Mouse (Mus musculus): ENCODE measurements around the gene Tbc1d9b.

Gene Tbc1d9b

DNA sequence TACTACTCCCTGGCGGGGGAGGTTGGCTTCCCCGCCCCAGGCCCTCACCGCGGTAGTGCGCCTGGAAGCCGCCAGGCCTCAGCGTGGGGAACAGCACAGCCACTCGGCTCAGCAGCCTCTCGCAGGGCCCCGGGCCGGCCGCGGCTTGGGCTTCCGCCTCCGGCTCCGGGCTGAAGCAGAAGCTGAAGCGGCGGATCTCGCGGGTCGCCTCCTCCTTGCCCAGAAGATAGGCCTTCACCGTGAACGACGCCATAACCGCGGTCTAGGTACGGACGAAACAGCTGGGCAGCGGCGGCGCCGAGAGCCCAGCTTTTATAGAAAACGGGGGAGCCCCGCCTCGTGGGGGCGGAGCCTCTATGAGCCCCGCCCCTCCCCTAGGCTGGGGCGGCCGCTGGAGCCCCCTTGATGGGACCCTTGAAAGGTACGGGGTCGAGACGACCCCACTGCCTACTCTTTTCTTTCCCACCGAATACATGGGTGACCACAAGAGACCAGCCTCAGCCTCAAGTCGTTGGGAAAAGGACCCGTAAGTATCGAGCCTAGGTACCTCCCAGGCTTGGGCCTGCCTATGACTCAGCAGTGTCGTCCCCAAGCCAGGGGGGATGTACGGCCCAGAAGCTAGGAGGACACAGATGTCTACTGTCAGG lies 79.4 kb downstream of the Tbc1d9b start, which contains the start of the genes Sqstm1 and Mgat4b:
TSS of gene Sqstm1 (minus strand) at position 323 of the 647 bp plus-strand sequence.
TSS of gene Mgat4b (plus strand) at position 386 of the 647 bp plus-strand sequence.
- no peak for DNase-seq (ENCODE audit: low spot score)

DNA sequence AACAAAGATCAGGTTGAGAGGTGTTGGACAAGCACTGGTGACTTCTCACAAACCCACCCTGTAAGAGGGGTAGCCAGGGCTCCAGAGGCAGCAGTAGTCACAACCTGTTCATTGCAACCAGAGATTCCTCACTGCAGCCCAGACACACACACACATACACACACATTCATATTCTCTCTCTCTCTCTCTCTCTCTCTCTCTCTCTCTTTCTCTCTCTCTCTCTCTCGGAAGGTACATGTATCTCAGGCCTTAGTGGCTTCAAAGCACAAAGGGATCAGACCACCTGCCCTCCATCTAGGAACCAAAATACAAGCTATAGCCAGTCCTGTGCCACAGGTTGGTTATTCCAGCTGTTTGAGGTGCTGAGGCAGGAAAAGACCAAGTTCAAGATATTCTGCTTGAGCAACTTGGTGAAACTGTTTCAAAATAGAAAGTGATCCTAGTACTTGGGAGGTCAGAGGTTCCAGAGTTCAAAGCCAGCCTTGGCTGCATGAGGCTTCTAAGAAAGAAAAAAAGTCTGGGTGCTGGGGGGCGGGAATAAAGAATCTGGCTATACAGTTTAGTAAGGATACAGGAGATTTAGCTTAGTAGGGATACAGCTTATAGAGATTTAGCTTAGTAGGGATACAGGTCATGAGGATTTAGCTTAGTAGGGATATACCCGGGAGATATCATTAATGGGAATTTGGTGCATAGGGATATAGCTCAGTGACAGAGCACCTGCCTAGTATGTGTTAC lies 80.3 kb downstream of the Tbc1d9b start:
- no peak for DNase-seq (ENCODE audit: low spot score)

DNA sequence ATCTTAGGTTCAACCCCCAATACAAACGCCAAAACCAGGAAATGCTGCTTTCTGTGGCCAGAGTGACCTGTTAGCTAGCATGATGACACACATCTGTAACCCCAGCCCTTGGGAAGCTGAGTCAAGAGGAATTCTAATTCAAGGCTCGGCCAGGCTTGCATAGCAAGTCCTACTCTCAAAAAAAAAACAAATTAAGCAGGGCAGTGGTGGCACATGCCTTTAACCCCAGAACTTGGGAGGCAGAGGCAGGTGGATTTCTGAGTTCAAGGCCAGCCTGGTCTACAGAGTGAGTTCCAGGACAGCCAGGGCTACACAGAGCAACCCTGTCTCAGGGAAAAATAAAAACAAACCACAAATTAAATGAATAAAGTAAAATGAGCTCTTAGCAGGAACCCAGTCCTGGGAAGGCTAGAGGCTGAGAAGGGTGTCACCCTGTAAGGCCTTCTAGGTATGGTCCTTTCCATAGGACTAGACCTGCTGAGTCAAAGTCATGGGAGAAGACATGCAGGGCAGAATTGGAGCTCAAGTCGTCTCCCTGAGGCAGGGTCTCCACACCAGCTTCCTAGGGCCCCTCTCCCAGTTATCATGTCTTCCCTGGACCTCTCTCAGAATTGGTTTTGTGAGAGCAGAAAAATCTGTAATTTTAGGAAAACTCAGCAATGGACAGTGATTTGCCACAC lies 81.0 kb downstream of the Tbc1d9b start:
- DNase-seq (ENCODE audit: low spot score): no peak

DNA sequence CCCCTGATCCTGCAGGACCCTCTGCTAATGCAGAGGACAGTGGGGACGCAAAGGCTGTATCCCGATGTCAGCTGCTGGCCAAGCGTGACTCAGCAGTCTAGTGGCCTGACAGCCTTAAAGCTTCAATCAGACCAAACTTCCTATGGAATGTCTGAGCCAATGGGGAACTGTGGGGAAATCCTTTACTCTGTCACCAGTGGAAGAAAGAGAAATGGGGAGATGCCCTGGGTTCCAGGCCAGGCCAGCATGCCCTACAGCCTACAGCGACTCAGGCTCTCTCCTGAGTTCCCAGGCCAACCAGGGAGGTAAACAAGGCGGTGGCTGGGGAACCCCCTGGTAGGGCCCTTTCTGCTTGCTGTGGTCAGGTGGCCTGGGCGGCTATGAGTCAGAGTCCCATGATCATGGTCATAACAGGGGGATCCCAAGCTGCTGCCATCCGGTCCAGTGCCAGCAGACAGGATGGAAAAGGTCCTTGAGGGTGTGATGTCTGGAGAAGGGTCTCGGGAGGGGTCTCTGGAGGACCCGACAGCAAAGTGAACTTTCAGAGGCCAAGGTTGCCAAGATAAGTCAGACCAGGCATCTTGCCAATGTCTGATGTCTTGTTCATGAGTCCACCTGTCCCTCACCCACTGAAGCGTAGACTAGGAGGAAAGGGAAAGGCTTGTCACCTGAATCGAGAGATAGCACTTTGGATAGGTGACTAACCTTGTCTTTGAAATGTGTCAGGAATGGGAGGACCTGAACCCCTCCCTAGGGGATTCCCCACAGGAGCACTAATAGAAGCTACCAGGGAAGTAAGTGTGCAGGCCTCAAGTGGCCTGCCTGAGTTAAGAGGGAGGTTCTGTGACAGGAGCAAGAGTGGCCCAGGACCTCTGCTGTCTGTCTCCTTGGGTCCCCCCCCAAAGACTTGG lies 81.9 kb downstream of the Tbc1d9b start:
- no peak for DNase-seq (ENCODE audit: low spot score)

DNA sequence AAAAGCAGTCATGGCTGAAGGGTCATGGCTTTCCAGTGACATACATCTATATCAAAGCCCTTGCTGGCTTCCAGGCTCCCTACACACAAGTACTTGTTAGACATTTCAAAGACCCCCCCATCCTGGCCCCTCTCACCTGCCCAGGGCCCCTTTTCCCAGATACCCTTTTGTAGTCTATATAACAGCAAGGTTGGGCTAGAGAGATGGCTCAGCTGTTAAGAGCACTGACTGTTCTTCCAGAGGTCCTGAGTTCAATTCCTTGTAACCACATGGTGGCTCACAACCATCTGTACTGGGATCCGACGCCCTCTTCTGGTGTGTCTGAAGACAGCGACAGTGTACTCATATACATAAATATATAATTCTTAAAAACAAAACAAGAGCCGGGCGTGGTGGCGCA lies 83.4 kb downstream of the Tbc1d9b start:
- no peak for DNase-seq (ENCODE audit: low spot score)

DNA sequence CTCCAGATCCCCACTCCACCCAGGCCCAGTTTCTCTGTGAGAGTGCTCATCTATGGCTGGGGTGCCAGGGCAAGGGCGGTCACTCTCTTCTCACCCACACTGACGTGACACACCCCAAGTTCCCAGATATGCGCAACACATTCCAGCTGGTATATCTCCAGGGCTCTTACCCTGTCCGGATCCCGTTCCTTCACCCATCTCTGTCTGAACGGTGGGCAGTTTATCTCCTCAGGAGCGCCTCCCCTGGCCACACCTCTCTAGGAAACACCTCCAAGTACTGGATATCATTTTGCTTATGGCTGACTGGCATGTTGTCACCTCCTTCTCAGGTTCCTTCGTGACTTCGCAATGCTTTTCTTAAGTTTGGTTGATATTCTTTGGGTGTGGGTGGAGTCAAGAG lies 84.4 kb downstream of the Tbc1d9b start:
- no peak for DNase-seq (ENCODE audit: low spot score)

DNA sequence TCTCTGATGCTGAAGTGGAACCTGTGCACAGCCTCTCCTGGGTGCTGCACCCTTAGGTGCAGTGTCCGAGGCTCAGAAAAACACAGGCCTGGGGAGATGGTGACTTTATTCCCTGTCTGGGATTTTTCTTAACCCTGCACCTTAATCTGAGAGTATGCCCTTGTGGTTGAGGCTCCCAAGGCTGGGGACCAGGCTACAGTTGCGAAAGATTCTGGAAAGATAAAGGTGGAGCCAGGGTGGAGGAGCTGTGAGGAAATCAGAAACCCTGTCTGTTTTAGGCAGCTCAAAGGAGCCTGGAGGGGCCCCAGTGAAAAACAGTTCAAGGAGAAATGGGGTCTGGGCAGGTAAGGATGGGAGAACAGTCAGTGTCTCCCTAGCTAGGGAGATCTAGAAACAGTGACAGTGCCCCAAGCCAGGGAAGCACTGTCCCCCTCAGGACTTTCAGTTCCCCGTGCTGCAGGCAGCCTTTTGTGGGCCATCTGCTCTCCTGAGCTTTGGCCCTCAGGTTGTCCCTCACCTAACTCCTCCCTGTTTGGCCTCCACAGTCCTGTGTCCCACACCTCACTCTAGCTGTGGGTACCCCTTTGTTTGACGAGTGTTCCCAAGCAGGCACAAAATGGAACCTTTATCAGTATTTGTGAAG lies 85.6 kb downstream of the Tbc1d9b start:
- no peak for DNase-seq (ENCODE audit: low spot score)

DNA sequence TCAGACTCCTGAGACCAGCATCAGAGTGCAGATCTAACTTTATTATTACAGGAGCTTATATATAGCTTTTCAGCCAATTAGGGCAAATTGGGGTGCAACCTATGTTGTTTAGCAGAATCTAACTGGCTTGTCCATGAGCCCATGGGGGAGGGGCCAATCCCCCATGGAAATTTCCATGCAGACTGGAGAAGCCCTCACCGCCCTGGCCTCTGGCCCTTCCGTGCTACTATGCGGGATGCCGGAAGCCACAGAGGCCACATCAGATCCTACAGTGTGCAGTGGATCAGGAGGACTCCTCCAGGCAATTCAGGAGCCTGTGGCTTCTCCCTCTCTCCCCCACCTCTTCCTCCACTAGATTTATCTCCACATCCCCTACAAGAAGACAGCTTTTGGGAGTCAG lies 86.6 kb downstream of the Tbc1d9b start:
- DNase-seq (ENCODE audit: low spot score): no peak

DNA sequence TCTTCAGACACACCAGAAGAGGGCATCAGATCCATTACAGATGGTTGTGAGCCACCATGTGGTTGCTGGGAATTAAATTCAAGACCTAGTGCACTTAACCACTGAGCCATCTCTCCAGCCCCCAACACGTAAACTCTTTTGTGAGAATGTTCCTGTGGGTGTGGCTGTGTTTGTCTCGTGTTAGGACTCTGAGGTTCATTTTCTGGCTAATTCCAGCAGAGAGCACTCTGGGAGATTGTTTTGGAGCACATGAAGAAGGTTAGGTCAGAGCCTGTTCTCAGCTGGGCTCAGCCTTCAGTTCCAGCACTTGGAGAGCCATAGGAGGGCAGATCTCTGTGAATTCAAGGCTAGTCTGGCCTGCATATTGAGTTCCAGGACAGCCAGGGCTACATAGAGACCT lies 88.6 kb downstream of the Tbc1d9b start:
- no peak for DNase-seq (ENCODE audit: low spot score)
